Mouse (Mus musculus): ENCODE results near the gene Nipal1.

Gene Nipal1

GRCm38 (mm10) chr5:72647418-72647907 lies at the start of gene Nipal1:
Nipal1 (plus strand) TSS chr5:72647795.
- whole genome bisulfite sequencing = 2% methylated on average over 25 of the region's 25 CpGs

DNA sequence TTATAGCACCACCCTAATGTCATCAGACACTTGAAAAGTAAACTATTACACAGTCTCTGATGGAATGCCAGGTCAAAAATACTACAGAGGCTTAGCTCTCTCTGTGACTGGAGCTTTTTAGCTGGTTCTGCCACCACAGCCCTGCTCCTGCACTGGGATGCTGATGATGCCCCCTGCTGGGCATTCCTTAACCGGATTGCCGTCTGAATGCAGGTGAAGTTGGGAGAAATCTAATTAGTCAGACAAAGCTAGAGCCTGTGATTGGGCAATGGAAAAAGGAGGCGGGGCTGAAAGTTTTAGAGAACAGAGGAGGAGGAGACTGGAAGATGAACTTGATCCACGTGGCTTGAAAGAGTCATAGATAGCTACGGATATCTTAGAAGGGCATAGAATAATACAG lies 46.6 kb upstream of the Nipal1 start:
- WGBS = 14% methylated on average over 5 of the region's 5 CpGs

GRCm38 (mm10) chr5:72603138-72603537 lies 44.5 kb upstream of the Nipal1 start:
- 87% methylated on average over 4 of the region's 4 CpGs for WGBS

DNA sequence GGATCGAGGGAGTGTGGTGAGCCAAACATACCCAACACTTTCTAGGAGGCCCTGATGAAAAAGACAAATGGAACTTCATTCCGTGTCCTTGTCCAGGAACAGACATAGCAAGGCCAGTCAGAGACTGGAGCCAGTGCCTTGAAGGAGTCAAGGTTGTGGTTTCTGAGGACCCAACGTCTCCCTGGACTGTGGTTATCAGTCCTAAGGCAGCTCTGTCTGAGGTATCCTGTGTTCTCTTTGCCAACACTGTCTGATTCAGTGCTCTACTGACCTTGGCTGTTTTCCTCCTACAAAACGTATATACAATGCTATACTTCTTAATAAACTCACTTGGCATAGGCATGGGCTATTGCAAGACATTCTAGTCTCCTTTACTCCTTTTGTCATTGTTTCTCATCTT lies 30.2 kb upstream of the Nipal1 start:
- 87% methylated on average over 4 of the region's 4 CpGs for WGBS

- 88% methylated on average over 1 of the region's 1 CpGs for WGBS
These were observed 26.6 kb upstream of the Nipal1 start for GRCm38 (mm10) chr5:72621022-72621421.

GRCm38 (mm10) chr5:72630026-72630425 lies 17.6 kb upstream of the Nipal1 start:
- 86% methylated on average over 6 of the region's 6 CpGs for WGBS

- WGBS = 88% methylated on average over 9 of the region's 9 CpGs
These were observed 12.8 kb upstream of the Nipal1 start for GRCm38 (mm10) chr5:72634791-72635271.

DNA sequence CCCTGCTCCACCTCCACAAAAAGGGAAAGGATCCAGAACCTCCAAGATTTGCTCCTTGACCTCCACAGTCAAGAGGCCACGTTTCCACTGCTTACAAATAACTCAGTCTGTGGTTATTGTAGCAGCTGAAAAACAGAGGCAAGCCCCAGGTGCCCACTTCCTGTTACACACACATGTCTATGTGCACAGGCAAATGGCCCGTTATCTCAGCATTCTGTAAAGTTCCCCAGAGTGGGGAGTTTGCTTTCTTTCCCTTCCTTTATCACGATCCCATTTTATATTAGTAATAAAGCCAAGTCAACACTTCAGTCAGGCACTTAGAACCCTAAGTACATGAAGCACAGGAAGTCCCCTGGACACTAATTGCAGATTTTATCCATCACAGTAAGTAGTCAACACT lies 11.5 kb upstream of the Nipal1 start:
- WGBS = 76% methylated on average over 3 of the region's 3 CpGs

- WGBS = 90% methylated on average over 3 of the region's 3 CpGs
These were observed 11.0 kb upstream of the Nipal1 start for GRCm38 (mm10) chr5:72636576-72636975.

- 94% methylated on average over 1 of the region's 1 CpGs for WGBS
These were observed 7.5 kb upstream of the Nipal1 start for GRCm38 (mm10) chr5:72640072-72640471.

DNA sequence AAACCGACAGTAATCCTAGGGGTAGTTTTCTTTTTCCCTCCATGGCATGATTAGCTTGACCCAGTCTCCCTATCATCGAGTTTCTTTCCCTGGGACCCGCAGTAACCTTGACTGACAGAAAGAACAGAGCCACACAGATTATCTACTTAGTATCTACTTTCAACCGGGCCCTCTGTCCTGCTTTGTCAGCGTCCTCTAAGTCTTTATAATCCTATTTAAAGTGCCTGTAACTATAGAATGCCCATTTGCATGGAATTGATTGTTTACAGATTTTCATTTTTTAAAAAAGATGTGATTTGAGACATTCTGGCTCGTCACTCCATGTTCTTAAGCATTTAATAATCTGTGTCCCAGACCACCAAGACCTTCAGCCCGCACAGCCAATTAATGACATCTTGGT lies 3.9 kb upstream of the Nipal1 start:
- WGBS = 72% methylated on average over 7 of the region's 7 CpGs

DNA sequence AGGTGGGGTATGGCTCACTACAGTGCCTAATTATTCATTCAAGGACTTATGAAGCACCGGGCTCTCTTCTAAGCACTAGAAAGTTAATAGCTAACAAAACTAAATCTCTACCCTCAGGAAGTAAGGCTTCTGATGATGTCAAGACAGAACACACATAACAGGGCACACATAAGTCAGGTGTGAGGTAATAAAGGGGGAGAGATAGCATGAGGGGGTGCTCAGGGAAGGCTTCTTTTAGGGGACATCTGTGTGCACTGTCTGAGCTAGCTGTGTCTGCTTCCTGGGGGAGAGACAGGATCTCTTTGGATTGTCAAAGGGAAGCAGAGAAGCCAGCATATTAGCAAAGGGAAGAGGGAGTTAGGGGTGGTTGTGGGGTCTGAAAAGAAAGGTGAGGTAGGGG lies 3.4 kb upstream of the Nipal1 start, which contains the start of gene Cnga1:
TSS of gene Cnga1 (minus strand) at position 101 of the 400 bp plus-strand sequence.
- 67% methylated on average over 1 of the region's 1 CpGs for WGBS

- WGBS = 39% methylated on average over 10 of the region's 10 CpGs
These were observed 1.5 kb upstream of the Nipal1 start for GRCm38 (mm10) chr5:72646131-72646530.

- 25% methylated on average over 10 of the region's 10 CpGs for WGBS
These were observed 599 bp upstream of the Nipal1 start for GRCm38 (mm10) chr5:72646996-72647395.

GRCm38 (mm10) chr5:72647958-72648595 lies 482 bp downstream of the Nipal1 start:
- WGBS = 9% methylated on average over 18 of the region's 18 CpGs

- 92% methylated on average over 9 of the region's 9 CpGs for WGBS
These were observed 1.6 kb downstream of the Nipal1 start for GRCm38 (mm10) chr5:72648987-72649735.

- 81% methylated on average over 10 of the region's 10 CpGs for WGBS
These were observed 5.6 kb downstream of the Nipal1 start for GRCm38 (mm10) chr5:72653068-72653674.

DNA sequence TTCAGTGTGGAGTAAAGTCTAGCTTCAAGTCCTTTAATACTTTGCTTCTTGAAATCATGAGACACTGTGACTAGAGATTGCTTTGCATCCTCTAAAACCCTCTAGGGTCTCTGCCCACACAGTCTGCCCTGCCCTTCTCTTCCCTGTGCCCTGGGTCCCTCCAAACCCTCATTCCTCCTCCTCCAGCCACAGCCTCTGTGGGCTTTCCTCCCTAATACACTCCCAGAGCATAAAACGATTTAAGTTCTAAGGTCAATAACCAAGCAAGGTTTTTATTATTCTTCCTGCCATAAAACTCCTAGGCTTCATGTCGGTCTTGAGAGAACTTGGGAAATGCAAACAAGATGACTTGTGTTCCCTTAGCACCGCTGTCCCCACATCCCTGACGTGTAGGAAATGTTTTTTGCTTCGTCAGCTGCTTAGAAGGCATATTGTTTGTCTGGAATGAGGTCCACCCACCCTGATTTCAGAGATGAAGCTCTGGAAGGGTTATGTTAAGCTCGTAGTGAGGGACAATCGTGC lies 8.7 kb downstream of the Nipal1 start:
- WGBS = 67% methylated on average over 7 of the region's 7 CpGs

DNA sequence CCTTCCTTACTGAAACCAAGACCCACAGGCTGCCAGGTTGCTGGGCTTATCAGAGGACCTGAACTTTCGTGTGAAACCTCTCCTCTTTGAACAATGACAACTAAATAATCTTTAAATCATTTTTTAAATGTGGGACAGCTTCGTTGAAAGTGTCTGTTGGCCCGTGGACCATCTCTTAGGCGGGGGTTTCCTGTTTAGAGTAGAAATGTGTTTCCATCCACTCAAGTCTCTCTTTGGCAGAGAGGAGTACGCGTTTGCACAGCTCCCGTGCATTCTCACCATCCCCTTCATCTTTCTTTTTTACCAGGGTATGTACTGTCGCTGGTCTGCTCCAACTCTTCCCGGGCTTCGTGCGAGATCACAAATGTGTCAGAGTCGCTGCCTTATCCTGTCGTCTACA lies 10.8 kb downstream of the Nipal1 start:
- WGBS = 83% methylated on average over 13 of the region's 13 CpGs

DNA sequence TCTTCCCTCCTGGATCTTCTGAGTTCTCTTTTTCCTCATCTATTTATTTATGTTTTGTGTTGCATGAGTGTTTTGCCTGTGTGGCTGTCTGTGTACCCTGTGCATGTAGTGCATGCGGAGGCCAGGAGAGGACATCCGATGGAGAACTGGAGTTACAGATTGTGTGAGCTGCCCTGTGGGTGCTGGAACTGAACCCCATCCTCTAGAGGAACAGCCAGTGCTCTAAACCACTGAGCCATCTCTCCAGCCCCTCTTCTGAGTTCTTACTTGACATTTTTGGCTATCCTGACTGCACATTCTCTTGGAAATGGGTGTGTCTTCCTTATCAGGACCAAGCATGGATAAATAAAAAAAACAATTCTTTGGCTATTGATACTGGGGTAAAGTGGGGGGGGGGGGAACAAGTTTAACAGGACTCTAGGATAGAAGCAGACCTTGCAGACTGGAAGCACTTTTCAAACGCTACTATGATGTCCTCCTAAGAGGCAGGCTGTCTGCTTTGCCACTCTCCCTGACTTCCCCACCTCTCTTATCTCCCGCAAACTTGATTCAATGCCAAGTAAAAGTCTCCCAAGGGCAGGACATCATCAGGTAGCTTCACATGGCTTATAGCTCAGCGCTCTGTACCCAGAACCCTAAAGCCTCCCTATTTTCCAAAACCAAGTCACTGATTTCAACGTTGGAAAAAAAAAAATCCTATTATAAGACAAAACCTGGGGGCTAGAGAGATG lies 13.6 kb downstream of the Nipal1 start:
- WGBS = 88% methylated on average over 6 of the region's 6 CpGs

- 80% methylated on average over 5 of the region's 5 CpGs for WGBS
These were observed 16.5 kb downstream of the Nipal1 start for GRCm38 (mm10) chr5:72664126-72664525.

DNA sequence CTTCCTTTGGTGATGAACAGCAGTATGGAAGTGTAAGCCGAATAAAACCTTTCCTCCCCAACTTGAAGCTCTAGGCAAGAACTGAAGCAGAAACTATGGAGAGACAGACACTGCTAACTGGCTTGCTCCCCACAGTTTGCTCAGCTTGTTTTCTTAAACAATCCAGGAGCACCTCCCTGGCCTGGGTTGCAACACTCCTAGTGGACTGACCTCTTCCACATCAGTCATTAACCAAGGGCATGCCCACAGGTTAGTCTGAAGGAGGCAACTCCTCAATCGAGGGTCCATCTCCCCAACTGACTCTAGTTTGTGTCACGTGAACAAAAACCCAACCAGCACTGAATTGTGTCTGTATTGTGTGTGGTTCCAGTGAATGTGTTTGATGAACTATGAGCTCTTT lies 17.3 kb downstream of the Nipal1 start:
- WGBS = 47% methylated on average over 3 of the region's 3 CpGs

All from cerebral cortex, adult 2 months (tissue).